Mouse (Mus musculus) left cerebral cortex, adult 11 months (tissue): ENCODE measurements around the gene Gckr.

ENCODE experiments used
- DNase-seq: peaks from one replicate; pipeline ENCODE4 v3.0.0; 2022; ENCODE audit warnings: low spot score

The Gckr gene

DNA sequence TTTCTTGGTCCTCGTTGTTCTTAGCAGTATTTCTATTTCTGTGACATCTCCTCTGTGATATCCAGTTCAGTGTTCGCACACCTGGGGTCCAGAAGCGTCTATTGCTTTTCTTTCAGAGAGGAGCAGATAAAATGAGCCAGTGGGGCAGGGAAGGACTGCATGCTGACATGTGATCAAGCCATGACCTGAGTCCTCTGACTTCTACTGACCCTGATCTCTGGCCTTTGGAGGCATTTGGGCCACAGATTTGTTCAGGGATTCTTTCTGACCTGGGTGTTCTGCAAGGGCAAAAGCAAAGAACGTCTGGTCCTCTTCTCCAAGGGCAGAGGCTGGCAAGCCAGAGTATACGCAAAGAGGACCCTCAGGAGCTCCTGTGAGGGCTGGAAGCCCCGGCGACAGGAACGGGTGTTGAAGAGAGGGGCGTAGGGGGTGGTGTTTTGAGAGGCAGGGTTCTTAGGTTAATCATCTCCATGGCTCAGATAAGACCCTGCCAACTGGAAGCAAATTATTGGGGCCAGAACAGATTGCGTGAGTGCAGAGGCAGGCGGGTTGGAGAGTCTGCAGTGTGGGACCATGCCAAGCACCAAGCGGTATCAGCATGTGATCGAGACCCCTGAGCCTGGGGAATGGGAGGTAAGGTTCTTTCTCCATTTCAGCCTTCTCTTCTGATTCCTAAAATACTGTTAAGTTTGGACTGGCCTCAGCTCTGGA lies at the start of gene Gckr:
Gckr (plus strand) TSS at position 397 of the 711 bp plus-strand sequence.
- no peak for DNase-seq

DNA sequence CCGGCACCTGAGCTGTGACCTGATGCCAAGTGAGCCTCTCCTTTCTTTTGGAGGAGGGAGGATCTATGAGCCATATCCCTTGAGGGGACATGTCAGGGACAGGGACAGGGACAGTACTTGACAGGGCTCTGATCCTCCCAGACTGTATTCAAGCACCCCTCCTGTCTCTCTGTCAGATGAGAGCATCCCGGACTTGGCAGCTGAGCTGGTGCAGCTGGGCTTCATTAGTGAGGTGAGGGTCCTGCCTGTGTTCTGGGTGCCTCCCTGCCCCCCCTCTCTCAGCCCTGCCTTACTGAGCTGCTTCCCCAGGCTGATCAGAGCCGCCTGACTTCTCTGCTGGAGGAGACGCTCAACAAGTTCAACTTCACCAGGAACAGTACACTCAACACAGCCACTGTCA lies 46.5 kb upstream of the Gckr start:
- no peak for DNase-seq

DNA sequence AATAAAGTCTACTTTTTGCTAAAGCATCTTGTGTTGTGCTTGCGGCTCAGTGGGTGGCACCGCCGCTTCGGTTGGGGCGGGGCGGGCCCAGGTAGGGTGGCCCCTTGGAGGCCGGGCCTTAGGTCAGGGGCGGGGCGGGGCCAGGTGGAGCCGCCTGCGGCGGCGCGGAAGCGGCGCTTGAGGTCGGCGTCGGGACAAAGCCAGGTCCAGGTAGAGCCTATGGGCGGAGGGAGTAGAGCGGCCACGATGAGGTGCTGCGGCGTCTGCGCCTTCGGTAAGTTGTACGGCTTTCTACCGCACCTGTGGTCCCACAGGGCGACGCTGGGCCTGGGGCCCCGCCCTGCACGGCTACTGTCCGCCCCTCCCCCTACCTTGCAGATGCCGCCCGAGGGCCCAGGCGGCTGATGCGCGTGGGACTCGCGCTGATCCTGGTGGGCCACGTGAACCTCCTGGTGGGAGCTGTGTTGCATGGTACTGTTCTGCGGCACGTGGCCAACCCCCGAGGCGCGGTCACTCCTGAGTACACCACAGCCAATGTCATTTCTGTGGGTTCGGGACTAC lies 45.6 kb upstream of the Gckr start, which contains the start of gene Krtcap3:
Krtcap3 (plus strand) TSS at position 151 of the 561 bp plus-strand sequence.
- no peak for DNase-seq

DNA sequence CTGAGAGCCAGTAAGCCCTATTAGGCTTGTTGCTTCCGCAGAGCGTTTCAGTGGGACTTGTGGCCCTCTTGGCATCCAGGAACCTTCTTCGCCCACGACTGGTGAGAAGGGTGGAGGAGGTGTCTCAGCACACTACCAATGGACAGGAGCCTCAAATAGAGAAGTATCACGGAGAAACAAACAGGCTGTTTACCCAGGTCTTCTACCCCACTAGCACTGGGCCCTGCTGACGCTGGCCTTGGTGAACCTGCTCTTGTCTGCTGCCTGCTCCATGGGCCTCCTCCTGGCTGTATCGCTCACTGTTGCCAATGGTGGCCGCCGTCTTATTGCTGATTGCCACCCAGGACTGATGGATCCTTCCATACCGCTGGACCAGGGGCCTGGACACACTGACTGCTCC lies 45.1 kb upstream of the Gckr start:
- no peak for DNase-seq

DNA sequence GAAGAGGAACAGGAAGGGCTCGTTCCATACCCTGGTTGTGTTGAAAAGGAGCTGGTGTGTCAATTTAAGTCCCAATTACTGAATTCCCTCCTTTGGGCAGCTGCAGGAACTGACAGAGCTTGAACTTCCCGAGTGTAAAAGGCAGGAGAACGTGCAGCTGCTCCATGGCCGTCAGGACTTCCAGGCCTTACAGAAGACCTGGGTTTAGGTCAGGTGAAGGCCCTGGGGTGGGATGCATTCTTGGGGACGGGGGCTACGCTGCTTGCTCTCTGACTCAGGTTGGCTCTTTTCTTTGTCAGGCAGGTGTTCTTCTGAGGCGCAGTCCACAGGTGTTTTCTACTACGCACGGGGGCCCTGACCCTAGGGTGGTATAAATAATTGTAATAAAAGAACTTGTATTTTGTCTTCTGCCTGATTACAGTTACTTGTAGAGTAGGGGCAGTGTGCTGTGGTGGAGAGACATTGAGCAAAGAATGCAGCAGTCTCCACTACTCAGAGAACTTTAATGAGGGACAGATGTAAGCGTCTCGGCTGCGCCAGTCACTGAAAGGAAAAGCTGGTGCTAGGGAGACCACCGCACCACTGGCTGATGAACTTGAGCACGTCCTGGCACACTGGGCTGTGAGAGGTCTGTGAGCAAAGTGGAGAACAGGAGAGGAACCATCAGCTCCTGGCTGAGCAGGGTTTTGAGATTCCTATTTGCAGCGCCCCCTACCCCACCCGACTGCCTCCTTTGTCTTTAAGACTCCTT lies 44.3 kb upstream of the Gckr start:
- DNase-seq: no peak

DNA sequence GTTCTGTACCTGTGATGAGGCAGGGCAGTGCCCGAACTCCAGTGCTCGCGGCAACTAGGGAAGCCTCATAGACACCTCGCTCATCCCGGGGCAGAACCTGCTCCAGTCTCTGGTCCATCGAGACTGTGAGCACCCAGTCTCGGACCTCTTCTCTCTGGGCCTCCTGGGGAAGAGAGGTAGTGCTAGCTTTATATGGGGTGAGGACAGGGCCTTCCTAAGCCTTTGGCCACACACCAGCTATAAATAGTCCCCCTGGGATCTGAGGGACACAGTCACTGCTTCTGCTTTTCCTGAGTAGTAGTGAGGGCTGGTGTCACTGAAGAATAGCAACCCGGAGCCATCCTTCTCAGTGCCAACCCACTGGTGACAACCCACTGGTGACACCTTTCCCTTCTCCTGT lies 43.4 kb upstream of the Gckr start:
- DNase-seq: no peak

DNA sequence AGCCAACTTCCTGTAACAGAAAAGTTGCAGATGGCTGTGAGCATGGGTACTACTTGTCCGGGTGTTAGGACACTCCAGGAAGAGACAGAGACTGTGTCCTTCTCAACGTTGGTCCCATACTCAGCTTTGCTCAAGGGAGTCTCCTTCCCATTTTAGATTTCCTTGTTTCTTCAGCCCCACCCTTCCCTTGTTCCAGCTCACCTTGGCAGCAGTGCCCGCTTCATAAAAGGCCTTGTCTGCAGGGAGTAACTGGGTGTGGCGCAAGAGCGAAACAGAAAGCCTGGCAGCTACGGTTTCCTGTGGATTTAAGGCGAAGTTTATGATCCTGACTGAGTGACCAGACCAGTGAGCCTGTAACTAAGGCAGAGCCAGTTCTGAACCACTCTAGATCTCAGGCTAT lies 42.8 kb upstream of the Gckr start:
- no peak for DNase-seq

DNA sequence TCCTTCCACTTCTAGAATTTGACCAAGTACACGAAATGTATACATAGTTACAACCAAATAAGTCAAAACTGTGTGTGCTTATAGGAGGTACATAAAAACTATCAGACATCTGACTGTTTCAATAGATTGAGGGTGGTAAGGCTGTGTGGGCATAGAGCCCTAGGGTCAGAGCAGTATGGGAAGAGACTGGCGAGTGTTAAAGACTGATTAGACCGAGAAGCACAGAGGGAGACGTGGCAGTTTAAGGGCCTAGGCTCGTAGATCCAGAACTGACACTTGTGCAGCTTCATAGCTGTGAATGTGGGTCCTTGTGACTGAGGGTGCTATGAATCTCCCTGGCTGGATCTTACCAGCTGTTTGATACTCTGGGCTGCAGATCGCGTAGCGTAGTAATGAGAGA lies 42.3 kb upstream of the Gckr start:
- DNase-seq: no peak

DNA sequence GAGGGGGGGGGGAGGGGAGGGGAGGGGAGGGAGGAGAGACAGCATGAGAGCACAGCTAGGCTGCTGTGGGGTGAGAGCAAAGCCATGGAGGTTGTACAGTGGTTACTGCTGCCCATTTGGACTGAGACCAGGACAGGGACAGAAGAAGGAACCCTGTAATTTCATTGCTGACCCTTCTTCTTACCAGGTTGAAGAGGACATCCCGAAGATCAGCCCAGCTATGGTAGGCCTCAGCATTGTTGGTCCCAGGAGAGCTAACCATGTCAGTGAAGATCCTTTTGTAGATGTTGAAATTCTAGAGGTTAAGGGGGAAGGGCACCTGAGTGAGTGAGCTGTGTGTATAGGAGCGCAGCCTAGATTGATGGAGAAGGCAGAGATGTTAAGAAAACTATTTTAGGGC lies 41.9 kb upstream of the Gckr start:
- no peak for DNase-seq

DNA sequence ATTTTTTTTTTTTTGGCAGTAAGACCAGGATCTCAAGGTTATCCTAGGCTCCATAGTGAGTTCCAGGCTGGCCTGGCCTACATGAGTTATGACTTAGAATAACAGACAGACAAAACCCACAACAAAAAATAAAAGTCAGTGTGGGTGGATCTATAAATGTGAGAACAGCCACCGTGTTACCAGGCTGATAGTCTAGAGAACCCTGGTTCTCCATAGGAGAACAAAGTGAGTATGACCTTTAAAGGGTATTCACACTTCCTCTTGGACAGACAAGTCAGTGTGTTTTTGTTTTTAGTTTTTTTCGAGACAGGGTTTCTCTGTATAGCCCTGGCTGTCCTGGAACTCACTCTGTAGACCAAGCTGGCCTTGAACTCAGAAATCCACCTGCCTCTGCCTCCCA lies 41.3 kb upstream of the Gckr start:
- no peak for DNase-seq

DNA sequence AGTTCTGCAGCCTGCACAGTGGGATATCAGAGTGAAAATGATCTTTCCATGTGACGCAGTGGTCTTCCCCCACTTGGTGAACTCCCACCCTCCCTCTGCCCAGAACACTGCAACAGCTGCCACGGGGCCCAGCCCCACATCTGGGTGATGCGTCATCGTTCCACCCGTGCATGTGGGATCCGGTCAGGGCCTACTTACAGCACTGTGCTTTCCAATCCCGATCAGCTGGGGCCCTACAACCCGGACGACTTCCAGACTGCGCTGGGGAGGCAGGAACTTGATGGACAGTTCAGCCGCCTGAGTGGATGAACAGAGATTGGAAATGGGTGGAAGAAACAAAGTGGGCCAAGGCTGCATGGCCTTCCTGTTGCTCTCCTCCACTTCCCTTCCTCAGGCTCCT lies 39.6 kb upstream of the Gckr start:
- DNase-seq: no peak

DNA sequence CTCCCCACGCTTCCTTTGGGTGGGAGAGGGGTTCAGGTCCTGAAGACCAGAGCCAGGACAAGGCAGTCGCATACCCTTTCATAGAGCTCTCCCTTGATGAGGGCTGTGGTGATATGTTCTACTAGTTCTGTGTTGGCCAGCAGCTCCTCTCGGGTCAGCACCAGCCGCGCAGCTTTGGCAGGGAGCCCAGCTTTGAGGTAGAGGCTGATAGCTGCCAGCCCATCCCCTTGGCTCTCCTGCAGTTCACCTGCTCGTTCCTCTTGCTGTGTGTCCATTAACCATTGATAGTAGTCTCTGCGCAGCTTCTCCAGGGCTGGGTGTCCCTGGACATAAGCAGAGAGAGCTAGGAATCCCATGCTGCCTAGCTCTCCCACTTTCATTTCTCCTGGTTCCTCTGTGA lies 31.1 kb upstream of the Gckr start:
- DNase-seq: no peak

DNA sequence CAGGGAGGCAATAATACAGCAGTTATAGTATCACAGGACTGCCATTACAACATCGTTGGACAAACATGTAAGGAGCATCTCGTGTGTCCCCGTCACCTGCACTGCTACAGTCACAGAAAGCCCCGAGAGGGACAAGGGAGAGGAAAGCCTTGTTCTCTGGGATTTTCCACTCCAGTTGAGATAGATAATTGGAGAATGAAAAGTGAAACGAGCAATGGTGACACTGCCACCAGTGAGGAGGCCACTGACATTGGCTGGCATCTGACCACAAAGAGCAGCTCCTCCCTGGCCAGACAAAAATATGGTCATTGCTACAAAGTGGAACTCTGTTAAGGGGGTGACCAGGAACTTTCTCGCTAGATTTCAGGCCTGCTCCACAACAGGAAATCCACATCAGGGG lies 29.6 kb upstream of the Gckr start:
- DNase-seq: no peak

DNA sequence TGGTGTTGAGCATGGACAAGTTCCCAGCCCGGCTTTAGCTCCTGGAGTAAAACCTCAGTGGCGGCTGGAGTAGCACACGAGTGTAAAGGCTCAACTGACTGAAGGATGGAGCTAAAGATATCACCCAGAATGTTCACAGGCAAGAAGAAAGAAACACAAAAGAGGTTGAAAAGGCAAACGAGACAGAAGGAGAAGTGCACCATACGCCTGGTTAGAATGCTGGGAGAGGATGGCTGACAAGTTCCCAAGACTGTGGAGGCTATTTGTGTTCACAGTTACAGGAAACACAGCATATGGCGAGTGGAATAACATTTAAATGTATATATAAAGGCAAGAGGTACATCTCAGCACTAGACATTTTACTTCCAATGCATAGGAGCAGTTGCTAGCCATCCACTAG lies 24.2 kb upstream of the Gckr start:
- DNase-seq: no peak

DNA sequence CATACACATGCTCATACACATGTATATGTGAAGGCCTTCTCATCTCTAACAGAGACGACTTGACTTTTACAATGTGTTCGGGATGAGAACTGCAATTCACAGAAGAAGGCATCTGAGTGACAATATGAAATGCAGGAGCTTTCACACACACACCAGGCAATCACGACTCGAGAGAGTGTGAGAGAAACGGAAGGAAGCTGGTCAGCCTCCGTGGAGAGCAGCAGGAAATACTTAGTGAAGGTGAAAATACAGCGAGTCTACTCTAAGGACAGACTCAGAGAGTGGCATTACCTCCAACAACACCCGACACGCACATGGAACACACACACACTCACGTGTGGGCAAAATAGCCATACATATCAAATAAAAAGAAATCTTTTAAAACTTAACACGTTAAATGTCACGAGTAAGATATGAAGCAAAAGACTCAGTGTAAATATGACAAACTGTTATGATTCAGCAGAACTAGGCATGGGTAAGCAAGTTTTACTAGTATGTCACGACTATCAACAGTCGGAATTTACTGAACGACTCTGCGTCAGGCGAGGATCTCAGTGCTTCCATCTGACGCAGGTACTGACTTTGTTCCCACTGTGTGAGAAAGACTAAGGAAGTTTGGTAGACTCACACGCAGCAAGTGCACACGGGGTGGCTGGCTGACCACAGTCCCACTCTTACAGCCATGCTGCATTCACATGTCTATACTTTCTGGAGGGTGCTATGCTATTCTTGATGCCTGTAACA lies 17.8 kb upstream of the Gckr start:
- DNase-seq: no peak

DNA sequence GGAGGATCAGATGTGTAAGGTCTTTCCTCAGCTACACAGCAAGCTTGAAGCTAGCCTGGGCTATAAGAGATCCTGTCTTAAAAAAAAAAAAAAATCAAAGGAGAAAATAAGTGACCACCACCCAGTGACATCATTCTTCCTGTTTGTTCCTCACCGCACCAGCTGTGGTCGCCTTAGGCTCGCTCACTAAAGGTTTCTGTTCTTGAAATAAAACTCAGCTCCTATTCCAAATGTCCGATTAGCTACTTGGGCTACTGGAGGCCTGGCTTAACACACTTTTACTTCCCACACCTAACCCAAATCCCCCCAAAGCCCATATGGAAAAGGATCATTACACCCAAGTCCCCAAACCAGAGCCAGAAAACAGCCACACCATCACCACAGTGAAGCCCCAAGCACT lies 9.0 kb upstream of the Gckr start:
- no peak for DNase-seq

DNA sequence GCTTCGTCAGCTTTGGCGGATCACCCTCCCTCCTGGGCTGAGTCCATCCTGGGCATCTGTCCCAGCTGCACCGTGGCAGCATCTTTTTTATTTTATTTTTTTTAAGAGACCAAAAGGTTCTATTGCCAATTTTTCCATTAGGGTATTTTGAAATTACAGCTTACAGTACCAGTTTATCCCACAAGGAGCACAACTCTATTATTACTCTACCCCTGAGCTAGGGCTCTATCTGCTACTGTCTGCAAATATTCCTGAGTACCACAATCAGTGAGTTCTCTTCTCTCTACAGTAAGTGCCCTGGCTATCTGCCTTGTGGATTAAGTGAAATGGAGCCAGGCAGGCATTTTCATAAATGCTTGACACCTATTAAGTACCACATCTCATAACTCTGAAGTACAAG lies 8.6 kb upstream of the Gckr start:
- no peak for DNase-seq

DNA sequence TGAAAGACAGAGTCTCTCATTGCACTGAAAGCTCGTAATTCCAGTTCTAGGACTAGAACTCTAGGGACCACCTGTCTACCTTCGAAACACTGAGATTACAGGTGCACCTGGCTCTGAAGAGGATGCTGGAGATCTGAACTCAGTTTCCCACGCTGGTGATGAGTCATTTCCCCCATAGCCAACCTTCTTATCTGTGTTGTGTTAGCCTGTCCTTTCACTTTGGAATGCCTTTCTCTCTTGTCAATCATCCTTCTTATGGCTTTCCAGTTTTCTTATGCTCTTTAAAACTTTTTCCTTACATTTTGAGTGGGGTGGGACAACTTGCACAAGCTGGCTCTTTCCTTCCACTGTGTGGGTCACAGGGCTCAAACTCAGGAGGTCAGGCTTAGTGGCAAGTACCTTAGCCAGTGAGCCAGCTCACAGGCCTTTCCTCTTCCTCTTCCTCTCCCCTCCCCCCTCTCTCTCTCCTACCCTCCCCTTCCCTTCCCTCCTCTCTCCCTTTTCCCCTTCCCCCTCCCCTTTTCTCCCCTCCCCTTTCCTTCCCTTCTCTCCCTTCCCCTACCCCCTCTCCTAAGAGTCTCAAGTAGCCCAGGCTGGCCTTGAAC lies 7.5 kb upstream of the Gckr start:
- no peak for DNase-seq

DNA sequence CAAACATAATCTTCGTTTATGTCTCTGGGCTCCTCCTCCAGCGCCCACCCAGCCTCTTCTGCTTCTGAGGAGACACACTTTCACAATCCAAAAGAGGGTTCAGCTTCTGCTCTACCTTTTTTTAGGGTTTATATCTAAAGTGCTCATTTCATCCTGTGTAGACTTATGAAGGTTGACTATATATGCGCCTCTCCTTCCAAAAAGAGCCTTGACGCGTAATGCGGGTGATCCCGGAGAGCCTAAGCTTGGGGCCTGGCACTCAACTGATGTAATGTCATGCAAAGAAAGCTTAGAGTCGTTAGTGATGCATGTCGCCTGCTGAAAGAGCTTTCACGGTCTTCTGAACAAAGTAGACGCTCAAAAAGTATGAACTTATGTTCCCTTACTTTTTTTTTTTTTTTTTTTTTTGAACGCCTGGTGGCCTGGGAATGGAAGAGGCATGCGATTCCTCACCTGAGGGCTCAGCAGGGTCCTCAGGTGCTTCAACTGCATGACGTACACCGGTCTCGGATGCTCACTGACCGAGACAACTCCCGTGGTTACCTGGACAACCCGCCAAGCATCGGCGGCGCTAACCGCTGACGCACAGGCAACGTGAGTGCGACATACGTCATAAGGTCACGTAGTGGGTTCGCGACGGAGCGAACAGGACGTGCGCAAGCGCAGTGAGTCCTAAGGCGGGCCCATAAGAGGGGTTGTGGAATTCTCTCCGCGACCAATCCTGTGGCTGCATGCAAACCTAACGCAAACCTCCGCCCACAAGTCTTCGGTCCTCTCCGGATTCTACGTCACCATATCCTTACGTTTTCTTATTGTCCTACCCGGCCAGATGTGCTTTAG lies 6.5 kb upstream of the Gckr start, which contains the start of gene Ift172:
Ift172 (minus strand) TSS at position 596 of the 840 bp plus-strand sequence.
- DNase-seq: peak; percentile 95

DNA sequence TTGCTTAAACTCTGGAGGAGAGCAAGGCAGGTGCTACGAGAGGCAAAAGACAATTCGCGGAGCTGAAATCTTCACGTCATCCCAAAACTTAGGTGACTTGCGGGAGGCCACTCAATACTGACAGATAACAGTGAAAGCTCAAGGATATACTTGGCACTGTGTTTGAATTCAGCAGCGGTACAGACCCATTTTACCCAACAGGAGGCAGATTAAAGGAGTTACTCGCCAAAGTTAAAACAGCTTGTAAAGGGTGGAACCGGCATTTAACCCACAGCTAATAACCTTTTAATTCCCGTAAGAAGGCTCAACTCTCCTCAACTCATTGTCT lies 5.9 kb upstream of the Gckr start:
- no peak for DNase-seq

DNA sequence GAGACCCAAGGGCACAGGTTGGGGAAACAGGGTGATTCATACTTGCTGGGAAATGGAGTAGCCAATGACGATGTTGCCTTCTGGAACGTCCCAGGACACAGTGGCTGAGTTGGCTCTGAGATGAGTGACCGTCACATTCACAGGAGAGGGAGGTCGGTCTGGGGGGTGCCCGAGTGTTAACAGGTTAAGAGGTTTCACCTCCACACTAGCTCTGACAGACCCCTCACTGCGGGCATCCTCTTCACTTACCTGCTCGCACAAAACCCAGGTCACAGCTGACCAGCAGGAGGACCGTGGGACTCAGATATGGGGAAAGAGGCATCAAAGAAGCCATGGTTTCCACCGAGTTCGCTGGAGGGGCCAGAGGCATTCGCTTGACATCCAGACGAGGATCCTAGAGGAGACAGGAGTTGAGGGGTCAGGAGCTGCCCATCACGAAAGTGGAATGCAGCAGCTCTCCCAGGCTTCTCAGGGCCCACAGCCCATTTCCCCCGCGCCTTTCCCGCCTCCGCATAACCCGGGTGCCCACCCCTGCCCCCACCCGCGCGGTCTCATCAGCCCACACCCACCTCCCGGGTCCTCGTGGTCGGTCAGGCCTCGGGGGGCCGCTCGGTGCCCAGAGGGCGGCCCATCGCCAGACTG lies 2.2 kb upstream of the Gckr start:
- DNase-seq: no peak
